Mouse (Mus musculus): ENCODE results near the gene Adcy1.

GRCm38 (mm10) chr11:7197491-7197941, 134.2 kb downstream of the Adcy1 start, which contains the start of gene Igfbp1:
- TF ChIP-seq CTCF (IDR thresholded peaks at IDR 0.05; ENCODE audit: borderline replicate concordance, control insufficient read depth, extremely low read depth, insufficient read depth, low read length, poor library complexity) (no peak), POLR2A (IDR thresholded peaks at IDR 0.05; ENCODE audit: control insufficient read depth, extremely low read depth, insufficient read depth, low read length, poor library complexity) (no peak)

Measured in thymus, adult 2 months (tissue).